Mouse (Mus musculus): ENCODE measurements around the gene Ccdc115. TPM values are rescaled to one million over a fixed set of nuclear protein-coding genes. Genes with fewer than 3 reads are reported as not detected.

Ccdc115 gene
- 37.1 and 39.3 TPM in 2 replicates for polyA plus RNA-seq (2015; fragmentation: Nextera tagmentation; extraction: Ambion mirVana)

DNA sequence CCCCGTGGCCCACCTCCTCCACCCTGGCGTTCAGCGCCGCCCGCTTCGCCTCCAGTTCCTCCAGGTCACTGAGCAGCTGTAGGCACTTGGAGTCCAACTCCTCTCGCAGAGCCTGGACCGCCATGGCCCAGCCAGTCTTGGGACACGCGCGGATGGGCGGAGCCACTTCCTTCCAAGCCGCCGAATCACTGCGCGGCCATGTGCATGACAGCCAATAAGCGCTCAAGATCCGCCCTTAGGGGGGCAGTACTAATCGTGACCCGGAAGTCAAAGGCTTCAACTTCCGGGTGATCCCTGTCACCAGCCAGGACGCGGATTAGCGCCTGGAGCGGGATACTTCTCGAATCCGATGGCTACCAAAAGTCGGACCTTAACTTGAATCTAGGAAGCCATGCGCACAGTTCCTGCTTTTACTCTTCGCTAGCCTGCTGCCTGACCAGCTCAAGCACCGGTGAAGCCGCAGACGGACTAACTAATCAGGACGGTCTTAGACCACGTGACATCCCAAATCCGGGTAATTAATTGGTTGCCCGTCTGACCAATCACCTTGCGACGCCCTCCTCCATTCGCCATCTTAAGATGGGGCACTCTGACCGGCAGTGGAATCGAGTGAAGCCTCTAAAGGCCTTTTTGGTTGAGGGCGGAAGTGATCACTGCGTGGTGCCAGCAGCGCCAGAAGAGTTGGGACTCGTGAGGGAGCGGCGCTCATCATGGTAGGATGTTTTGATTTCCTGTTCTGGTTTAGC is at the start of gene Ccdc115, which contains the start of gene Imp4:
Gene Ccdc115 (minus strand): TSS at position 458 of the 746 bp plus-strand sequence.
Gene Imp4 (plus strand): TSS at position 637 of the 746 bp plus-strand sequence.
- H3K9me3 ChIP-seq (ENCODE audit: control insufficient read depth, low read length): no peaks in the 10 kb centered on the region

DNA sequence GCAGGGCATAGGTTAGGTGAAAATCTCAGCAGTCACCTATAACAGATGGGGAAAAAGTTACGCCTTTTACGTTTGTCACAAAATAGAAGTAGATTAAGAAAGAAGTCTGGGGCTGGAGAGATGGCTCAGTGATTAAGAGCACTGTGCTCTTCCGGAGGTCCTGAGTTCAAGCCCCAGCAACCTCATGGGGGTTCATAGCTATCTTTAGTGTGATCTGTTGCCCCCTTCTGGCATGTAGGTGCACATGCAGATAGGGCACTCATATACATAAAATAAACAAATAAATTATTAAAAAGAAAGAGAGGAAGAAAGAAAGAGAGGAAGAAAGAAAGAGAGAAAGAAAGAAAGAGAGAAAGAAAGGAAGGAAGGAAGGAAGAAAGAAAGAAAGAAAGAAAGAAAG is 47.9 kb upstream of the Ccdc115 start:
- Histone ChIP-seq H3K4me2 (replicated peaks; ENCODE audit: low read depth) (no peak overlapping the region), H3K27me3 (ENCODE audit: control insufficient read depth, insufficient read depth, low read length) (no peaks in the 10 kb centered on the region), H3K36me3 (ENCODE audit: control insufficient read depth, insufficient read depth, low read length) (no peaks in the 10 kb centered on the region), H3K9me3 (ENCODE audit: control insufficient read depth, low read length) (no peaks in the 10 kb centered on the region), H3K9ac (ENCODE audit: low read length) (no peak overlapping the region), H3K4me1 (replicated peaks; ENCODE audit: control insufficient read depth, insufficient read depth) (no peaks in the 10 kb centered on the region), H3K4me3 (ENCODE audit: low read depth, low read length) (no peak overlapping the region), H3K27ac (replicated peaks) (no peak overlapping the region)
- ATAC-seq (ENCODE audit: low FRiP score, low TSS enrichment) (no peak), DNase-seq (ENCODE audit: low spot score) (no peak)
- 87% methylated on average over 3 of the region's 3 CpGs for WGBS
- no peak for TF ChIP-seq EP300 (optimal IDR thresholded peaks at IDR 0.05)
- TF ChIP-seq CTCF (IDR thresholded peaks at IDR 0.05; ENCODE audit: low read depth): peak; percentile 22; the same call in 1 of the 2 replicates

More for the DNA sequence above, at the start of gene Ccdc115, which contains the start of gene Imp4:
- DNase-seq (ENCODE audit: low spot score): peak; percentile 98
- peak within 1 kb of the TSS; percentile 86 for H3K4me2 ChIP-seq (replicated peaks; ENCODE audit: low read depth)
- peak within 1 kb of the TSS; percentile 82 for H3K27ac ChIP-seq (replicated peaks)
- whole genome bisulfite sequencing: under 1% methylated on average over 48 of the region's 48 CpGs
- peaks cover 14% of the 10 kb centered on the region for H3K36me3 ChIP-seq (ENCODE audit: control insufficient read depth, insufficient read depth, low read length)
- H3K4me1 ChIP-seq (replicated peaks; ENCODE audit: control insufficient read depth, insufficient read depth): 0 out of 2 replicates have a peak, but pooled peaks cover 5% of the 10 kb centered on the region
- H3K4me3 ChIP-seq (ENCODE audit: low read depth, low read length): peak within 1 kb of the TSS; percentile 73
- peak within 1 kb of the TSS; percentile 70 for H3K9ac ChIP-seq (ENCODE audit: low read length)
- peak; percentile 97 for ATAC-seq (ENCODE audit: low FRiP score, low TSS enrichment)
- H3K27me3 ChIP-seq (ENCODE audit: control insufficient read depth, insufficient read depth, low read length): no peaks in the 10 kb centered on the region
- no peak for TF ChIP-seq EP300 (optimal IDR thresholded peaks at IDR 0.05)
- peak; percentile 5; the same call in 1 of the 2 replicates for TF ChIP-seq CTCF (IDR thresholded peaks at IDR 0.05; ENCODE audit: low read depth)

DNA sequence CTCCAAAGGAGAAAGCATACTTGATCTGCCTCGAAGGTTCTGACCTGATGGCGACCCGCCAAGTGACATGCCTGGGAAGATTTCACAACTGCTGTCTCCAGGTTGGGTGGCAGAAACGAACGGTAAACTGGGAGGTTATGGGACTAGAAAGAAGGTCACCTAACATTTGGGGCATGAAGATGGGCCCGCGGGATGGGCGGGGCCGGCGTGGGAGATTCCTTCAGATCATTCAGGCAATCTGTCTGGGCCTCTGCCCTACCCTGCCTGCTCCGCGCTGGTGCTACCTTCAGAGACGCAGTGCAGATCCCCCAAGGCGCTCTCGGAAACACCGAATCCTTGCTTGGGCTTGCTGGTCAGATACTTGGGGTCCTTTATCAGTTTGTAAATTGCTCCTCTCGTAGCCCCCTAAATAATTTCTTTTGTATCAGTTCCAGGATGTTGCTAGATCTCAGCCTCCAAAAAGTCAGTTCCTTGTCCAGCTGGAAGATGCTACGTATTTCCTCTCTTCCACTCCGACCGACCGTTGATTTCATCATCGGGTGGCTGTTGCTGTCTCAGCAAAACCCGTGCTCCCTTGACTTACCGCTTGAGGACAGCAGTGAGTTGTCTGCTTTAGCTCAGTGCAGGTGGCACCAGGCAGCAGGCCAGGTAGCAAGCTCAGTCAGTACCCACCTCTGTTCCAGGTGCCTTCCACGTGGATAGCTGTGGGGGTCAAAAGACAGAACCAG is 46.2 kb upstream of the Ccdc115 start:
- Histone ChIP-seq H3K4me2 (replicated peaks; ENCODE audit: low read depth) (peak overlapping the region; percentile 38), H3K4me3 (ENCODE audit: low read depth, low read length) (peak overlapping the region; percentile 20; the same call in 1 of the 2 replicates), H3K36me3 (ENCODE audit: control insufficient read depth, insufficient read depth, low read length) (no peaks in the 10 kb centered on the region), H3K4me1 (replicated peaks; ENCODE audit: control insufficient read depth, insufficient read depth) (no peaks in the 10 kb centered on the region), H3K9me3 (ENCODE audit: control insufficient read depth, low read length) (no peaks in the 10 kb centered on the region), H3K27ac (replicated peaks) (no peak overlapping the region), H3K9ac (ENCODE audit: low read length) (no peak overlapping the region), H3K27me3 (ENCODE audit: control insufficient read depth, insufficient read depth, low read length) (no peaks in the 10 kb centered on the region)
- ATAC-seq (ENCODE audit: low FRiP score, low TSS enrichment) (peak; percentile 51; the same call in 1 of the 2 replicates), DNase-seq (ENCODE audit: low spot score) (peak; percentile 55)
- 8% methylated on average over 25 of the region's 25 CpGs for WGBS
- peak; percentile 78 for TF ChIP-seq CTCF (IDR thresholded peaks at IDR 0.05; ENCODE audit: low read depth)
- no peak for TF ChIP-seq EP300 (optimal IDR thresholded peaks at IDR 0.05)

DNA sequence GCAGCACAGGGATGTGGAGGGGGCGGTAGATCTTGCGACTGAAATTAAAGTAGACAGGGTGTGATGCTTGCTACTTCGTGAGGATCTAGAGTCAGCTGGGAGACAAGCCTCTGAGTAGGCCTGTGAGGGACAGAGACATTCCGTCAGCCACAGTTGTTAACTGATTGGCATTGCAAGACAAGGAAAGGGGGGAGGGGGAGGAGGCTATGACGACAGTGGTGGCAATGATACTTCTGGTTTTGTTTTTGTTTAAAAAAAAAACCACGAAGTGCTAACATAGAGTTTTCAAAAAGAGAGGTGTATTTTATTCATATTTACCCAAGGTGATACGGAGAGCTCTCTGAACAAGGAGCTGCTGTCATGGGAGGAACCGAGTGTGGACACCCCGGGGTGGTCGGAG is 45.0 kb upstream of the Ccdc115 start:
- Histone ChIP-seq H3K9ac (ENCODE audit: low read length) (no peak overlapping the region), H3K4me1 (replicated peaks; ENCODE audit: control insufficient read depth, insufficient read depth) (no peaks in the 10 kb centered on the region), H3K36me3 (ENCODE audit: control insufficient read depth, insufficient read depth, low read length) (no peaks in the 10 kb centered on the region), H3K4me3 (ENCODE audit: low read depth, low read length) (no peak overlapping the region), H3K27me3 (ENCODE audit: control insufficient read depth, insufficient read depth, low read length) (no peaks in the 10 kb centered on the region), H3K27ac (replicated peaks) (no peak overlapping the region), H3K4me2 (replicated peaks; ENCODE audit: low read depth) (no peak overlapping the region), H3K9me3 (ENCODE audit: control insufficient read depth, low read length) (no peaks in the 10 kb centered on the region)
- no peak for DNase-seq (ENCODE audit: low spot score)
- WGBS: 71% methylated on average over 10 of the region's 10 CpGs
- TF ChIP-seq EP300 (optimal IDR thresholded peaks at IDR 0.05): no peak
- no peak for TF ChIP-seq CTCF (IDR thresholded peaks at IDR 0.05; ENCODE audit: low read depth)
- no peak for ATAC-seq (ENCODE audit: low FRiP score, low TSS enrichment)

DNA sequence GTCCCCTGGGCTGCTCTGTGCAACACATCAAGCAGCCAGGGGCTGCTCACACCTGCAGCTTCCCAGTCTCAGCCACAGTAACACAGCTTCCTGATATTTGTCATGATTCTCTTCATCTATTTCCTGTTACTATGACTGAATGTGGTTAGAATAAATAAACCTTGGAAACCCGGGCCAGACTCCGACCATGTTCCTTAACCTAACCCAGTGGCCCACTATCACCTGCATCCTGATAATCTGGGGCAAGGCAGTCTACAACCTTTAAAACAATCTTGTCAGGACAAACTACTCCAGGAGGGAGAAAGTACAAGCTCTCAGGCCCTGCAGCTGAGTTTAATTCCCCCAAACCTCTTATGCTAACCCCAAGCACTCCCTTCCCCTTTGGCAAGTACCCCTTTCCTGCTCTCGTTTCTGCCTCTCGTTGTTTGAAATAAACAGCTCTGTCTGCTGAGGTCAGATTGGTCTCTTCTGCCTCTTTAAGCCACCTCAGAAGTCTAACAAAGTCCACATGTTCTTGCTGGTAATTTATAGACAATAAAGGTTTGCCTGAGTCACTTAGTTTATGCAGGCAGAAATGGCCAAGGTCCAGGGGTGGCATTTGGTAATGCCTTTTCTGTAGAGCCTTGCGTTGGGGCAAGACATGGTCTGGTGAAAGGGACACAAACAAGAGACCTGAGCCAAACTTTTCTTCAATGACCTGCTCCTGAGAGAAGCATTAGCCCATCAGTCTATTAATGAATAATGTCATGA is 42.6 kb upstream of the Ccdc115 start:
- DNase-seq (ENCODE audit: low spot score): no peak

More for the DNA sequence above, 42.6 kb upstream of the Ccdc115 start:
- WGBS: 34% methylated on average over 5 of the region's 5 CpGs
- Histone ChIP-seq H3K9ac (ENCODE audit: low read length) (no peak overlapping the region), H3K27me3 (ENCODE audit: control insufficient read depth, insufficient read depth, low read length) (no peaks in the 10 kb centered on the region), H3K36me3 (ENCODE audit: control insufficient read depth, insufficient read depth, low read length) (no peaks in the 10 kb centered on the region), H3K4me3 (ENCODE audit: low read depth, low read length) (no peak overlapping the region), H3K4me1 (replicated peaks; ENCODE audit: control insufficient read depth, insufficient read depth) (no peaks in the 10 kb centered on the region), H3K4me2 (replicated peaks; ENCODE audit: low read depth) (no peak overlapping the region), H3K27ac (replicated peaks) (no peak overlapping the region), H3K9me3 (ENCODE audit: control insufficient read depth, low read length) (no peaks in the 10 kb centered on the region)
- 0 out of 2 replicates have a peak, but pooled peaks have one; percentile 21 for ATAC-seq (ENCODE audit: low FRiP score, low TSS enrichment)
- TF ChIP-seq CTCF (IDR thresholded peaks at IDR 0.05; ENCODE audit: low read depth) (no peak), EP300 (optimal IDR thresholded peaks at IDR 0.05) (no peak)

Measured in stomach, postnatal 0 days (tissue).